Mouse (Mus musculus) liver, postnatal 0 days (tissue): Measurements from ENCODE around the gene Ccdc190. TPM values are rescaled to one million over a fixed set of nuclear protein-coding genes. Genes with fewer than 3 reads are reported as not detected.

Source experiments
- ATAC-seq: fragments of 200-750 bp; cut with Nextera tagmentation; 2 replicates; pipeline ENCODE4 v1.8.0; 2017; ENCODE audit warnings: mild to moderate bottlenecking, moderate library complexity
- DNase-seq: peaks from one replicate; pipeline ENCODE4 v3.0.0-alpha.2; 2016
- H3K27ac ChIP-seq: fragments of 300-500 bp; sonication (generic); 2 replicates; pipeline ENCODE4 v1.5.1; 2014; ENCODE audit warnings: antibody characterized with exemption, moderate library complexity, mild to moderate bottlenecking, low read depth
- H3K27me3 ChIP-seq: fragments of 300-500 bp; sonication (generic); 2 replicates; pipeline ENCODE4 v1.6.1; 2014; ENCODE audit warnings: low read length, control low read depth, mixed read lengths; ENCODE audit not compliant: insufficient read depth
- H3K36me3 ChIP-seq: fragments of 300-500 bp; sonication (generic); replicated peaks from 2 replicates; pipeline ENCODE4 v1.6.1; 2014; ENCODE audit warnings: mild to moderate bottlenecking, control low read depth, low read length, moderate library complexity, mixed read lengths; ENCODE audit not compliant: insufficient read depth
- H3K4me1 ChIP-seq: fragments of 300-500 bp; sonication (generic); 2 replicates; pipeline ENCODE4 v1.6.1; 2014; ENCODE audit warnings: antibody characterized with exemption, mild to moderate bottlenecking, control low read depth; ENCODE audit not compliant: insufficient read depth
- H3K4me2 ChIP-seq: fragments of 300-500 bp; sonication (generic); 2 replicates; pipeline ENCODE4 v1.6.1; 2014; ENCODE audit warnings: low read depth, mild to moderate bottlenecking, low read length, moderate library complexity, mixed read lengths
- H3K4me3 ChIP-seq: fragments of 300-500 bp; sonication (generic); 2 replicates; pipeline ENCODE4 v1.5.1; 2014; ENCODE audit warnings: low read depth, low read length
- H3K9ac ChIP-seq: fragments of 300-500 bp; sonication (generic); replicated peaks from 2 replicates; pipeline ENCODE4 v1.6.1; 2014; ENCODE audit warnings: mild to moderate bottlenecking, moderate library complexity
- H3K9me3 ChIP-seq: fragments of 300-500 bp; sonication (generic); 2 replicates; pipeline ENCODE4 v1.6.1; 2016; ENCODE audit warnings: mild to moderate bottlenecking, control low read depth, low read length, mixed read lengths
- CTCF ChIP-seq: sonication (generic); IDR thresholded peaks from 2 replicates; pipeline ENCODE4 v1.5.1; 2016; ENCODE audit warnings: antibody characterized with exemption, low read depth
- EP300 ChIP-seq: IDR thresholded peaks from 2 replicates; pipeline ENCODE4 v1.6.1; 2016; ENCODE audit warnings: antibody characterized with exemption, low read depth, mild to moderate bottlenecking
- WGBS: fragments of 180-500 bp; shearing (Covaris S2); extraction: QIAGEN DNeasy Blood & Tissue Kit; methylation state at CpG from one replicate; pipeline ENCODE4 v1.1.7; 2014; ENCODE audit not compliant: insufficient replicate concordance; 5-methylcytosine and 5-hydroxymethylcytosine counted together
- polyA plus RNA-seq: library from polyadenylated mRNA; unstranded; fragments of >200 nt; fragmentation: Nextera tagmentation; extraction: Ambion mirVana; gene quantifications from 2 replicates; pipeline ENCODE4 v1.2.1, GENCODE M21; 2015

Ccdc190 gene
- polyA plus RNA-seq, 1 experiment from 2014 or later = not detected

DNA sequence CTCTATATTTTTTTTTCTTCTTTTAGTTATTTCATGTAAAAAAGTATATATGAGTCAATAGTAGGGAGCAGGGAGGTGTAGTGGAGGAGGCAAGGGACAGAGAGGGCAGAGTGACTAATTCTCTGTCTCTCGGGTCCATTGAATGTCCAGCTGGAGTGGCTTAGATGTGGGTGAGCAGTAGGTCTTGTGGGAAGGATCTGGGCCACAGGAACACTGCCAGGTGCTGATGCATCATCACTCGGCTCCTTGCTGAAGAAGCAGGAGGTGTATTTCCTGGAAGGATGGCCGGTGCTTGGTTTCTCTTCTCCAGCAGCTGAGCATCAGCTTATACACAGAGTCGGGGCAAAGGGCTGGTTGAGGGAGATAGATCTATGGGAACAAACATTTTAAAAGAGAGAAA, 49.2 kb downstream of the Ccdc190 start:
- H3K27me3 ChIP-seq = no peaks in the 10 kb centered on the region
- no peak overlapping the region for H3K4me3 ChIP-seq
- DNase-seq (no peak), ATAC-seq (no peak)
- no peaks in the 10 kb centered on the region for H3K9me3 ChIP-seq
- no peak overlapping the region for H3K9ac ChIP-seq
- WGBS = 83% methylated on average over 4 of the region's 4 CpGs
- TF ChIP-seq CTCF (no peak), EP300 (no peak)
- H3K4me2 ChIP-seq = no peak overlapping the region
- H3K4me1 ChIP-seq = no peaks in the 10 kb centered on the region
- no peaks in the 10 kb centered on the region for H3K36me3 ChIP-seq
- no peak overlapping the region for H3K27ac ChIP-seq

Other genes with a start within 250 kb of the Ccdc190 start
- gene Rgs4, start 181.0 kb upstream of the Ccdc190 start, polyA plus RNA-seq = 0.27 and 0.35 TPM in 2 replicates
- gene Hsd17b7, start 40.6 kb downstream of the Ccdc190 start, polyA plus RNA-seq = 20.8 and 25.7 TPM in 2 replicates
- 0.84 and 1.4 TPM in 2 replicates for gene Ddr2, start 182.1 kb downstream of the Ccdc190 start, polyA plus RNA-seq
- 19.6 and 22.3 TPM in 2 replicates for gene Uap1, start 246.3 kb downstream of the Ccdc190 start, polyA plus RNA-seq